Mouse (Mus musculus) lung, postnatal 36 days (tissue): ENCODE measurements around the gene Mlx.

ENCODE experiments used
- DNase-seq: peaks from one replicate; pipeline ENCODE4 v3.0.0; 2022; ENCODE audit warnings: mixed read lengths

Mlx gene

DNA sequence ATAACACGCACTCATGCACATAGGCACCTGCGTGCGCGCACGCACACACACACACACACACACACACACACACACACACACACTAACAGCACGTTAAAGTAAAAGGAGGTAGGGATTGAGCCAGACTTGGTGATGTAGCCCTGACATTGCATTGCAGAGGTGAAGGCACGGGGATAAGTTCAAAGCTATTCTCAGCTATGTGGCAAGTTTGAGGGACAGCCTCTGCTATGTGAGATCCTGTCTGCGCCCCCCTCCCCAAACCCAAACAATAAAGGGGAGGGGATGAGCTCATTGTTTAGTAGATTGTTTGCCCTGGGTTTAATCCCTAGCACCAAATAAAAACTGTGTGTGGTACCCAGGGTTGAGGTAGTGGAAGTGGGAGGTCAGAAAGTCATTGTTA is 54.0 kb downstream of the Mlx start:
- no peak for DNase-seq
